Mouse (Mus musculus): ENCODE measurements around the gene Ier2. TPM values are rescaled to one million over a fixed set of nuclear protein-coding genes. Genes with fewer than 3 reads are reported as not detected.

Ier2 gene
- polyA plus RNA-seq, 1 experiment from 2014 or later, result 75.5 TPM

- Histone ChIP-seq H3K9me3 (ENCODE audit: control insufficient read depth, low read length) (no peaks in the 10 kb centered on the region), H3K4me1 (replicated peaks; ENCODE audit: control insufficient read depth, insufficient read depth, low read length) (peaks cover 48% of the 10 kb centered on the region), H3K4me2 (ENCODE audit: low read length) (no peak overlapping the region; the same call in 1 of the 2 replicates), H3K27ac (ENCODE audit: low read depth) (peak overlapping the region; percentile 99), H3K9ac (ENCODE audit: low read length) (no peak overlapping the region), H3K36me3 (ENCODE audit: control insufficient read depth, insufficient read depth, low read length) (no peaks in the 10 kb centered on the region), H3K4me3 (ENCODE audit: low read depth, low read length) (no peak overlapping the region), H3K27me3 (replicated peaks; ENCODE audit: control insufficient read depth, insufficient read depth, low read length) (no peaks in the 10 kb centered on the region)
- ATAC-seq (replicated peaks; ENCODE audit: low FRiP score, low TSS enrichment, low read depth) (no peak), DNase-seq (ENCODE audit: low spot score) (no peak)
- 44% methylated on average over 4 of the region's 4 CpGs for WGBS
Measured at GRCm38 (mm10) chr8:84654597-84654996, 8.1 kb downstream of the Ier2 start.

- H3K4me3 ChIP-seq (ENCODE audit: low read depth, low read length), result no peak overlapping the region
- no peak overlapping the region for H3K4me2 ChIP-seq (ENCODE audit: low read length)
- WGBS, result 51% methylated on average over 9 of the region's 9 CpGs
- DNase-seq (ENCODE audit: low spot score) (no peak), ATAC-seq (replicated peaks; ENCODE audit: low FRiP score, low TSS enrichment, low read depth) (no peak)
- peaks cover 39% of the 10 kb centered on the region for H3K4me1 ChIP-seq (replicated peaks; ENCODE audit: control insufficient read depth, insufficient read depth, low read length)
- no peak overlapping the region for H3K9ac ChIP-seq (ENCODE audit: low read length)
- no peaks in the 10 kb centered on the region for H3K27me3 ChIP-seq (replicated peaks; ENCODE audit: control insufficient read depth, insufficient read depth, low read length)
- H3K9me3 ChIP-seq (ENCODE audit: control insufficient read depth, low read length), result no peaks in the 10 kb centered on the region
- no peak overlapping the region for H3K27ac ChIP-seq (ENCODE audit: low read depth)
- H3K36me3 ChIP-seq (ENCODE audit: control insufficient read depth, insufficient read depth, low read length), result no peaks in the 10 kb centered on the region
Measured at GRCm38 (mm10) chr8:84653092-84653631, 9.5 kb downstream of the Ier2 start.

- no peak for ATAC-seq (replicated peaks; ENCODE audit: low FRiP score, low TSS enrichment, low read depth)
- Histone ChIP-seq H3K4me3 (ENCODE audit: low read depth, low read length) (no peak overlapping the region), H3K4me1 (replicated peaks; ENCODE audit: control insufficient read depth, insufficient read depth, low read length) (peaks cover 16% of the 10 kb centered on the region), H3K9me3 (ENCODE audit: control insufficient read depth, low read length) (no peaks in the 10 kb centered on the region), H3K36me3 (ENCODE audit: control insufficient read depth, insufficient read depth, low read length) (no peaks in the 10 kb centered on the region), H3K9ac (ENCODE audit: low read length) (no peak overlapping the region), H3K27ac (ENCODE audit: low read depth) (peak overlapping the region; percentile 14; the same call in 1 of the 2 replicates), H3K4me2 (ENCODE audit: low read length) (no peak overlapping the region), H3K27me3 (replicated peaks; ENCODE audit: control insufficient read depth, insufficient read depth, low read length) (no peaks in the 10 kb centered on the region)
- 38% methylated on average over 3 of the region's 3 CpGs for WGBS
- no peak for DNase-seq (ENCODE audit: low spot score)
Measured at GRCm38 (mm10) chr8:84650213-84650612, 12.4 kb downstream of the Ier2 start.

GRCm38 (mm10) chr8:84647461-84647901 lies 15.2 kb downstream of the Ier2 start:
- no peaks in the 10 kb centered on the region for H3K36me3 ChIP-seq (ENCODE audit: control insufficient read depth, insufficient read depth, low read length)
- WGBS, result 4% methylated on average over 14 of the region's 14 CpGs
- H3K4me1 ChIP-seq (replicated peaks; ENCODE audit: control insufficient read depth, insufficient read depth, low read length), result 0 out of 2 replicates have a peak, but pooled peaks cover 7% of the 10 kb centered on the region
- H3K27ac ChIP-seq (ENCODE audit: low read depth), result no peak overlapping the region
- DNase-seq (ENCODE audit: low spot score), result peak; percentile 77
- peak overlapping the region; percentile 9 for H3K4me2 ChIP-seq (ENCODE audit: low read length)
- no peaks in the 10 kb centered on the region for H3K27me3 ChIP-seq (replicated peaks; ENCODE audit: control insufficient read depth, insufficient read depth, low read length)
- no peak for ATAC-seq (replicated peaks; ENCODE audit: low FRiP score, low TSS enrichment, low read depth)
- no peak overlapping the region for H3K9ac ChIP-seq (ENCODE audit: low read length)
- H3K4me3 ChIP-seq (ENCODE audit: low read depth, low read length), result no peak overlapping the region
- no peaks in the 10 kb centered on the region for H3K9me3 ChIP-seq (ENCODE audit: control insufficient read depth, low read length)

- no peak overlapping the region; the same call in 1 of the 2 replicates for H3K4me2 ChIP-seq (ENCODE audit: low read length)
- no peak overlapping the region for H3K4me3 ChIP-seq (ENCODE audit: low read depth, low read length)
- H3K36me3 ChIP-seq (ENCODE audit: control insufficient read depth, insufficient read depth, low read length), result no peaks in the 10 kb centered on the region
- no peak overlapping the region for H3K27ac ChIP-seq (ENCODE audit: low read depth)
- no peaks in the 10 kb centered on the region for H3K27me3 ChIP-seq (replicated peaks; ENCODE audit: control insufficient read depth, insufficient read depth, low read length)
- 55% methylated on average over 6 of the region's 6 CpGs for WGBS
- DNase-seq (ENCODE audit: low spot score) (no peak), ATAC-seq (replicated peaks; ENCODE audit: low FRiP score, low TSS enrichment, low read depth) (no peak)
- no peak overlapping the region for H3K9ac ChIP-seq (ENCODE audit: low read length)
- 0 out of 2 replicates have a peak, but pooled peaks cover 7% of the 10 kb centered on the region for H3K4me1 ChIP-seq (replicated peaks; ENCODE audit: control insufficient read depth, insufficient read depth, low read length)
- H3K9me3 ChIP-seq (ENCODE audit: control insufficient read depth, low read length), result no peaks in the 10 kb centered on the region
Measured at GRCm38 (mm10) chr8:84646800-84647199, 15.9 kb downstream of the Ier2 start.

- WGBS, result 66% methylated on average over 5 of the region's 5 CpGs
- H3K9ac ChIP-seq (ENCODE audit: low read length), result no peak overlapping the region
- no peaks in the 10 kb centered on the region for H3K27me3 ChIP-seq (replicated peaks; ENCODE audit: control insufficient read depth, insufficient read depth, low read length)
- DNase-seq (ENCODE audit: low spot score) (no peak), ATAC-seq (replicated peaks; ENCODE audit: low FRiP score, low TSS enrichment, low read depth) (no peak)
- H3K9me3 ChIP-seq (ENCODE audit: control insufficient read depth, low read length), result no peaks in the 10 kb centered on the region
- H3K4me2 ChIP-seq (ENCODE audit: low read length), result no peak overlapping the region
- H3K4me3 ChIP-seq (ENCODE audit: low read depth, low read length), result no peak overlapping the region
- H3K27ac ChIP-seq (ENCODE audit: low read depth), result no peak overlapping the region
- no peaks in the 10 kb centered on the region for H3K36me3 ChIP-seq (ENCODE audit: control insufficient read depth, insufficient read depth, low read length)
- H3K4me1 ChIP-seq (replicated peaks; ENCODE audit: control insufficient read depth, insufficient read depth, low read length), result peaks cover 7% of the 10 kb centered on the region; the same call in 1 of the 2 replicates
Measured at GRCm38 (mm10) chr8:84643019-84643418, 19.6 kb downstream of the Ier2 start.

- no peak overlapping the region for H3K4me2 ChIP-seq (ENCODE audit: low read length)
- no peak overlapping the region for H3K4me3 ChIP-seq (ENCODE audit: low read depth, low read length)
- DNase-seq (ENCODE audit: low spot score) (no peak), ATAC-seq (replicated peaks; ENCODE audit: low FRiP score, low TSS enrichment, low read depth) (no peak)
- no peak overlapping the region for H3K9ac ChIP-seq (ENCODE audit: low read length)
- H3K36me3 ChIP-seq (ENCODE audit: control insufficient read depth, insufficient read depth, low read length), result no peaks in the 10 kb centered on the region
- peaks cover 6% of the 10 kb centered on the region; the same call in 1 of the 2 replicates for H3K4me1 ChIP-seq (replicated peaks; ENCODE audit: control insufficient read depth, insufficient read depth, low read length)
- no peak overlapping the region for H3K27ac ChIP-seq (ENCODE audit: low read depth)
- no peaks in the 10 kb centered on the region for H3K9me3 ChIP-seq (ENCODE audit: control insufficient read depth, low read length)
- no peaks in the 10 kb centered on the region for H3K27me3 ChIP-seq (replicated peaks; ENCODE audit: control insufficient read depth, insufficient read depth, low read length)
- 100% methylated on average over 1 of the region's 1 CpGs for WGBS
Measured at GRCm38 (mm10) chr8:84641578-84642361, 20.9 kb downstream of the Ier2 start.

GRCm38 (mm10) chr8:84640617-84641294 lies 21.9 kb downstream of the Ier2 start:
- 71% methylated on average over 7 of the region's 7 CpGs for WGBS
- Histone ChIP-seq H3K9ac (ENCODE audit: low read length) (no peak overlapping the region), H3K27ac (ENCODE audit: low read depth) (no peak overlapping the region), H3K27me3 (replicated peaks; ENCODE audit: control insufficient read depth, insufficient read depth, low read length) (no peaks in the 10 kb centered on the region), H3K36me3 (ENCODE audit: control insufficient read depth, insufficient read depth, low read length) (no peaks in the 10 kb centered on the region), H3K9me3 (ENCODE audit: control insufficient read depth, low read length) (no peaks in the 10 kb centered on the region), H3K4me2 (ENCODE audit: low read length) (no peak overlapping the region), H3K4me1 (replicated peaks; ENCODE audit: control insufficient read depth, insufficient read depth, low read length) (peaks cover 6% of the 10 kb centered on the region), H3K4me3 (ENCODE audit: low read depth, low read length) (no peak overlapping the region)
- ATAC-seq (replicated peaks; ENCODE audit: low FRiP score, low TSS enrichment, low read depth) (no peak), DNase-seq (ENCODE audit: low spot score) (no peak)
